In genomic region chr13:23400771-23401682, GRCm38 (mm10) we compare ENCODE assay signal across 7 mouse cellular contexts. TPM values are rescaled to one million over a fixed set of nuclear protein-coding genes. Genes with fewer than 3 reads are reported as not detected.
DNase-seq lines count a peak whose midpoint lies in the region; ATAC-seq and TF ChIP-seq lines count a peak whose summit lies in the region.

No protein-coding gene starts in this region.

- peak; percentile 73 for DNase-seq in retina, embryonic 14.5 days (ENCODE audit: low spot score)
- DNase-seq in retina, postnatal 1 day: no peak
- peak; percentile 23 for DNase-seq in embryo, embryonic 11 days
- DNase-seq in intestine, embryonic 14.5 days (ENCODE audit: low spot score): no peak
- DNase-seq in midbrain, postnatal 0 days (ENCODE audit: low spot score): no peak
- DNase-seq in gastrocnemius, postnatal 36 days: no peak
- no peak for DNase-seq in left cerebral cortex, postnatal 36 days (ENCODE audit: low spot score in 2 of 2)

- H3K4me1 ChIP-seq in intestine, embryonic 14.5 days (replicated peaks; ENCODE audit: control insufficient read depth, insufficient read depth, low read length): 0 out of 2 replicates have a peak, but pooled peaks cover 4% of the 10 kb centered on the region
- H3K4me1 ChIP-seq in midbrain, postnatal 0 days (ENCODE audit: insufficient read depth, low read length): peaks cover 3% of the 10 kb centered on the region; the same call in 1 of the 2 replicates

- H3K36me3 ChIP-seq in intestine, embryonic 14.5 days (ENCODE audit: control insufficient read depth, insufficient read depth, low read length): no peaks in the 10 kb centered on the region
- H3K36me3 ChIP-seq in midbrain, postnatal 0 days (ENCODE audit: insufficient read depth, low read length): no peaks in the 10 kb centered on the region

- H3K27me3 ChIP-seq in intestine, embryonic 14.5 days (replicated peaks; ENCODE audit: control insufficient read depth, insufficient read depth, low read length): peaks cover 27% of the 10 kb centered on the region
- peaks cover 30% of the 10 kb centered on the region for H3K27me3 ChIP-seq in midbrain, postnatal 0 days (ENCODE audit: insufficient read depth, low read length)

- intact Hi-C loops in gastrocnemius, postnatal 36 days (cut with DNase I): loop anchor here (1.0 kb wide), 1 partner anchor 10 kb away; no protein-coding TSS in a partner anchor
- intact Hi-C loops in left cerebral cortex, postnatal 36 days (cut with DNase I): loop anchor here (1.0 to 10.0 kb wide), 3 partner anchors 11 to 1346 kb away; no protein-coding TSS in a partner anchor

- H3K4me2 ChIP-seq in intestine, embryonic 14.5 days (ENCODE audit: low read length): peak overlapping the region; percentile 48; the same call in 1 of the 2 replicates
- H3K4me2 ChIP-seq in midbrain, postnatal 0 days (ENCODE audit: low read depth, low read length, poor library complexity, severe bottlenecking): peak overlapping the region; percentile 48; the same call in 1 of the 2 replicates

- no peaks in the 10 kb centered on the region; the same call in 1 of the 2 replicates for H3K9me3 ChIP-seq in intestine, embryonic 14.5 days (ENCODE audit: control insufficient read depth, low read length)
- no peaks in the 10 kb centered on the region; the same call in 1 of the 2 replicates for H3K9me3 ChIP-seq in midbrain, postnatal 0 days (ENCODE audit: low read length)

- ATAC-seq in intestine, embryonic 14.5 days (replicated peaks; ENCODE audit: low FRiP score, low TSS enrichment, low read depth): no peak
- ATAC-seq in midbrain, postnatal 0 days (ENCODE audit: low FRiP score): no peak

- H3K9ac ChIP-seq in intestine, embryonic 14.5 days (ENCODE audit: low read length): no peak overlapping the region
- no peak overlapping the region for H3K9ac ChIP-seq in midbrain, postnatal 0 days (replicated peaks; ENCODE audit: low read length, poor library complexity, severe bottlenecking)

- H3K27ac ChIP-seq in intestine, embryonic 14.5 days (ENCODE audit: low read depth): no peak overlapping the region
- no peak overlapping the region for H3K27ac ChIP-seq in midbrain, postnatal 0 days (ENCODE audit: low read depth, low read length)

- H3K4me3 ChIP-seq in intestine, embryonic 14.5 days (ENCODE audit: low read depth, low read length): peak overlapping the region; percentile 17; the same call in 1 of the 2 replicates
- H3K4me3 ChIP-seq in midbrain, postnatal 0 days (ENCODE audit: low read depth, low read length): peak overlapping the region; percentile 33

- no peak for TF ChIP-seq CTCF in midbrain, postnatal 0 days (IDR thresholded peaks at IDR 0.05)

- WGBS in intestine, embryonic 14.5 days: 11% methylated on average over 24 of the region's 24 CpGs
- 7% methylated on average over 24 of the region's 24 CpGs for WGBS in midbrain, postnatal 0 days

RNA-seq across cellular contexts. Expression of gene Abt1, which starts 22.6 kb away (rescaled TPM):
- polyA plus RNA-seq in intestine, embryonic 14.5 days (2014; fragmentation: Nextera tagmentation; extraction: Ambion mirVana): 11.9 and 13.8 TPM in 2 replicates
- 4.9 and 7.3 TPM in 2 replicates for total RNA-seq in midbrain, postnatal 0 days (2014; rRNA removed)
- 5.2 and 6.0 TPM in 2 replicates for polyA plus RNA-seq in midbrain, postnatal 0 days (2015; fragmentation: Nextera tagmentation; extraction: Ambion mirVana)
- 1 to 10 TPM; 3.2 to 3.3 TPM for total RNA-seq in gastrocnemius, postnatal 36 days (2021)
- total RNA-seq in left cerebral cortex, postnatal 36 days (2021): 1 to 10 TPM; 8.4 to 8.5 TPM

RNA-seq across cellular contexts. Expression of gene Zfp322a, which starts 32.0 kb away (rescaled TPM):
- 39.5 and 49.8 TPM in 2 replicates for polyA plus RNA-seq in intestine, embryonic 14.5 days (2014; fragmentation: Nextera tagmentation; extraction: Ambion mirVana)
- 19.7 and 32.5 TPM in 2 replicates for total RNA-seq in midbrain, postnatal 0 days (2014; rRNA removed)
- 31.1 and 31.5 TPM in 2 replicates for polyA plus RNA-seq in midbrain, postnatal 0 days (2015; fragmentation: Nextera tagmentation; extraction: Ambion mirVana)
- total RNA-seq in gastrocnemius, postnatal 36 days (2021): 10 to 100 TPM in 1 of 2 experiments, 1 to 10 TPM in 1; 8.4 to 11.1 TPM
- 10 to 100 TPM; 26.3 to 35.5 TPM for total RNA-seq in left cerebral cortex, postnatal 36 days (2021)

Comparison
In these comparisons a context has a peak if more than half of its experiments do, and no peak if none do; other contexts are left out.
1. DNase-seq: peak in retina, embryonic 14.5 days (single experiment) and embryo, embryonic 11 days (single experiment); none in retina, postnatal 1 day (single experiment), intestine, embryonic 14.5 days (single experiment), midbrain, postnatal 0 days (single experiment), gastrocnemius, postnatal 36 days (0 of 2) and left cerebral cortex, postnatal 36 days (0 of 2).